Mouse (Mus musculus) lung, adult 18-20 months (tissue): ENCODE results near the gene Hist1h2bp.
"Not testable (repeated sequence)": the region's sequence is repeated elsewhere in the genome, so short reads cannot be mapped to it uniquely, and the experiment has no call there.

Experiments used
- DNase-seq, 2 experiments: peaks; one replicate each; pipeline ENCODE4 v3.0.0; 2022; ENCODE audit warnings: mixed read lengths in 2 of 2

Gene Hist1h2bp

DNA sequence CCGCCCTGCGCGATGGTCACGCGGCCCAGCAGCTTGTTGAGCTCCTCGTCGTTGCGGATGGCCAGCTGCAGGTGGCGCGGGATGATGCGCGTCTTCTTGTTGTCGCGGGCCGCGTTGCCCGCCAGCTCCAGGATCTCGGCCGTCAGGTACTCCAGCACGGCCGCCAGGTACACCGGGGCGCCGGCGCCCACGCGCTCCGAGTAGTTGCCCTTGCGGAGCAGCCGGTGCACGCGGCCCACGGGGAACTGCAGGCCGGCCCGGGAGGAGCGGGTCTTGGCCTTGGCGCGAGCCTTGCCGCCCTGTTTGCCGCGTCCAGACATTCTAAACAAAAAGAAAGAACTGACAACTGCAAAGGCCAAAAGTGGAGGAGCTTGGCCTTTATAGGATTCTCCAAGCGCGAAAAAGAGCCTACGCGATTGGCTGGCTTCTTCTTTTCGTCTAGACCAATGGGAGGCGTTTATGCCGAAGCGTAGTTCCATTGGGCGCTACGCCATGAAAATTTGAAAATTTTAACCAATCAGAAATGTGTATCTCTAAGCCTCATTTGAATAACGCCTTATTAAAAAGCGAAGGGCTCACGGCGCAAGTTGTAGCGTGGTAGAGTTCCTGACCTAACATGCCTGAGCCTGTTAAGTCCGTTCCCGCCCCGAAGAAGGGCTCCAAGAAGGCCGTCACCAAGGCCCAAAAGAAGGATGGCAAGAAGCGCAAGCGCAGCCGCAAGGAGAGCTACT is at the start of gene Hist1h2bp, which contains the start of gene Hist1h2an:
Hist1h2bp (plus strand) TSS at position 563 of the 731 bp plus-strand sequence.
Hist1h2an (minus strand) TSS at position 320 of the 731 bp plus-strand sequence.
- peak; percentile 77 to 88 for DNase-seq

DNA sequence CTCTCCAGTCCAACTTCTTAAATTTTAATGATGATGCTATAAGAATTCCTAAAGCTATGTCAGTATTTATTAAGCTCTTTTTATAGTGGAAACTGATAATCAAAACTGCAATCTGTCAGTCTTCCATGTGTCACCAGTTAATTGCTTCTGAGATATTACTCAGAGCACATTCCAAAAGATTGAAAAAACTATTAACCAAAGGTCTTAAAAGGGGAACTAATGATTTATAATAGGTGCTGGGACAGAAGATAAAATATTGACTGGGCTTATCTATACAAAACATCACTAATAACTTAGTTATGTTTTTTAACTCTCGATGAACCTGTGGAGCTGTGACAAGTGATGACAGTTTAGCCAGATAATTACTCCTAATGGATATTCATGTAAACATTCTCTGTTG is 42.3 kb upstream of the Hist1h2bp start:
- no peak for DNase-seq

- DNase-seq, result no peak
These were observed 37.7 kb upstream of the Hist1h2bp start for GRCm38 (mm10) chr13:21749387-21750158.

DNA sequence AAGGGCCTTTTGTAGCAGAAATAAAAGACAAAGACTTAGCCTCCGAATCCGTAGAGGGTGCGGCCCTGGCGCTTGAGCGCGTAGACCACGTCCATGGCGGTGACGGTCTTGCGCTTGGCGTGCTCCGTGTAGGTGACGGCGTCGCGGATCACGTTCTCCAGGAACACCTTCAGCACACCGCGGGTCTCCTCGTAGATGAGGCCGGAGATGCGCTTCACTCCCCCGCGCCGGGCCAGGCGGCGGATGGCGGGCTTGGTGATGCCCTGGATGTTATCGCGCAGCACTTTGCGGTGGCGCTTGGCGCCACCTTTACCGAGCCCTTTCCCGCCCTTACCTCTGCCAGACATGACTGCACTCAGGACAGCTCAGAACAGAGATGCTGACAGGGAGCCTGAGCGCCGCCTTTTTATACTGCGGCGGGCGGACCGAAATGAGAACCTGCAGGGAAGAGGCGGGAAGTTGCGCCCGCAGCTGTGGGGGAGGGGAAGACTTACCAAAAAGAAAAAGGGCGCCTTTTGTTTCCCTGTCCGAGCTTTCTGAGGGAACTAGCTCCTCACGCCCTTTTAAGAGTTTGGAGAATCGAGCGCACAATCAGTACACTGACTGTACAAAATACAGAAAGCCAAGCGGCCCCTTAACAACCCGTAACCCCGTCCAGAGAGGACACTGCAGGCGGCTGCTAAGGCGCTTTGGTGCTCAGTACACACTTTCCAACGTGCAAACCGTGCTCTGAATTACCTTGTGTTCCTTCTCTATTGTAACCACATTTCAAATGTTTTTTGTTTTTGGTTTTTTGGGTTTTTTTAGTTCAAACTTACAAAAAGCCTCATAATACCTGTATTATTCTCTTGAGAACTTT is 36.9 kb upstream of the Hist1h2bp start, which contains the start of gene Hist1h4k:
Hist1h4k (minus strand) TSS at position 347 of the 859 bp plus-strand sequence.
- peak; percentile 78 to 84 for DNase-seq

GRCm38 (mm10) chr13:21751417-21751816 is 35.8 kb upstream of the Hist1h2bp start:
- DNase-seq, result no peak

- DNase-seq, result no peak
These were observed 35.4 kb upstream of the Hist1h2bp start for GRCm38 (mm10) chr13:21751827-21752226.

DNA sequence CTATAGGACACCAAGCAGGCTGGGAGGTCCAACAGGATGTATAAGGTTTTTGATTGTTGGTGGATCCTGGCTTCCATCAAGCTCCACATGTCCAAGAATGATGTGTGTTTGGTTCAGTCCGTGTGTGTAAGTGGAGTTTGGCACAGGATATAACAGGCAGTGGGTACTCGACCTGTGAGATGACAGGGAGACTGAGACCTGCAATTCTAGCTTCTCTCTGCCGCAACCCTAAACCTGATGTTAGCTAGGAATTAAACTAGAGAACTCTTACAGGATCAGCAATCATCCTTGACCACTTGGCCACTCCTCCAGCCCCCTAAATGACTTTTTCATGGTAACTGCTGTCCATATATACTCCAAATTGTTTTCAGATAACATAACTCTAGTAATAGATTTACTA is 34.9 kb upstream of the Hist1h2bp start:
- DNase-seq, result no peak

- no peak for DNase-seq
These were observed 34.2 kb upstream of the Hist1h2bp start for GRCm38 (mm10) chr13:21753051-21753523.

DNA sequence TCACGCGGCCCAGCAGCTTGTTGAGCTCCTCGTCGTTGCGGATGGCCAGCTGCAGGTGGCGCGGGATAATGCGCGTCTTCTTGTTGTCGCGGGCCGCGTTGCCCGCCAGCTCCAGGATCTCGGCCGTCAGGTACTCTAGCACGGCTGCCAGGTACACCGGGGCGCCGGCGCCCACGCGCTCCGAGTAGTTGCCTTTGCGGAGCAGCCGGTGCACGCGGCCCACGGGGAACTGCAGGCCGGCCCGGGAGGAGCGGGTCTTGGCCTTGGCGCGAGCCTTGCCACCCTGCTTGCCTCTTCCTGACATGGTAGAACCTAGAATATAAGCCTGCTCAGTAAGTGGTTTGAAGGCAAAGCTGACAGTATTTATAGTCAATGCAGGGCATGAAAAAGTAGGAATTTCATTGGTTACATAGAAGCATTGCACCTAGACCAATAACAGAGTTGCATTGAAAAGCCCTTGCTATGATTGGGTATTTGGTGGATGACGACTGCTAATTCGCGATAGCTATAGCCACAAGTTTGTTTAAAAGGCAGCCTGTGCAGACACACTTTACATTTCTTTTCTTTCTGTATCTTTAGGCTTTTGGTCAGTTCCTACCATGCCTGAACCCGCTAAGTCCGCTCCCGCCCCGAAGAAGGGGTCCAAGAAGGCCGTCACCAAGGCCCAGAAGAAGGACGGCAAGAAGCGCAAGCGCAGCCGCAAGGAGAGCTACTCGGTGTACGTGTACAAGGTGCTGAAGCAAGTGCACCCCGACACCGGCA is 33.6 kb upstream of the Hist1h2bp start, which contains the start of the genes Hist1h2ak and Hist1h2bn:
Hist1h2ak (minus strand) TSS at position 304 of the 762 bp plus-strand sequence.
Hist1h2bn (plus strand) TSS at position 600 of the 762 bp plus-strand sequence.
- peak; percentile 18 to 59 for DNase-seq

GRCm38 (mm10) chr13:21754294-21755001 is 32.8 kb upstream of the Hist1h2bp start:
- not testable (repeated sequence) for DNase-seq

GRCm38 (mm10) chr13:21755707-21756106 is 31.6 kb upstream of the Hist1h2bp start:
- no peak for DNase-seq

- DNase-seq, result peak; percentile 29 to 53
These were observed 8.2 kb upstream of the Hist1h2bp start for GRCm38 (mm10) chr13:21778814-21779766.

DNA sequence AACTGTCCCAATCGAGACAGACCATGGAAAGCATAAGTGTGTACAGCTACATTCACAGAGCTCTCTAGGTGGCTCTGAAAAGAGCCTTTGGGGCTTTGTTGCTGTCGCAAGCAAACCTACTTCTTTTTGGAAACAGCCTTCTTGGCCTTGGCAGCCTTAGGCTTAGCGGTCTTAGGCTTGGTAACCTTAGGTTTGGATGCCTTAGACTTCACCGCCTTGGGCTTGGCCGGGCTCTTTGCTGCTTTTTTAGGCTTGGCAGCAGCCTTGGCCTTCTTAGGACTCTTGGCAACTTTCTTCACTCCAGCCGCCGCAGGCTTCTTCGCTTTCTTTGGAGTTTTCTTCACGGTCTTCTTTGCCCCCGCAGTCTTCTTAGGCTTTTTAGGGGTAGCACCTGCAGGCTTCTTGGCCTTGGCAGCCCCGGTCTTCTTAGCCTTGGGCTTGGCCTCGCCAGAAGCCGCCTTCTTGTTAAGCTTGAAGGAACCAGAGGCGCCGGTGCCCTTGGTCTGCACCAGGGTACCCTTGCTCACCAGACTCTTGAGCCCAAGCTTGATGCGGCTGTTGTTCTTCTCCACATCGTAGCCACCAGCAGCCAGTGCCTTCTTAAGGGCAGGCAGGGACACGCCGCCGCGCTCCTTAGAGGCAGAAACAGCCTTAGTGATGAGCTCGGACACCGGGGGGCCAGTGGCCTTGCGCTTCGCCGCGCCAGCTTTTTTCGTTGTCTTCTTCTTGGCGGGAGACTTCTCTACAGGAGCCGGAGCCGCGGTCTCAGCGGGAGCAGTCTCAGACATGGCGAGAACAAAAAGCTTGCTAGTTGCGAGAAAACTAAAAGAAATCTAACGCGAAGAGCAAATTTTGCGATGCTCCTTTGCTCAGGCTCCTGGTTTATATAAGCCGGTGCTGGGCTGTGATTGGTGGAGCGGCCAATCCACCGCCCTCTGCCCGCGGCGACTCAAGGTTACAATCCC is 7.2 kb upstream of the Hist1h2bp start, which contains the start of gene Hist1h1b:
Hist1h1b (minus strand) TSS at position 859 of the 965 bp plus-strand sequence.
- peak in 1 of 2 experiments; percentile 20 for DNase-seq

GRCm38 (mm10) chr13:21781021-21781555 is 6.2 kb upstream of the Hist1h2bp start:
- DNase-seq, result no peak

DNA sequence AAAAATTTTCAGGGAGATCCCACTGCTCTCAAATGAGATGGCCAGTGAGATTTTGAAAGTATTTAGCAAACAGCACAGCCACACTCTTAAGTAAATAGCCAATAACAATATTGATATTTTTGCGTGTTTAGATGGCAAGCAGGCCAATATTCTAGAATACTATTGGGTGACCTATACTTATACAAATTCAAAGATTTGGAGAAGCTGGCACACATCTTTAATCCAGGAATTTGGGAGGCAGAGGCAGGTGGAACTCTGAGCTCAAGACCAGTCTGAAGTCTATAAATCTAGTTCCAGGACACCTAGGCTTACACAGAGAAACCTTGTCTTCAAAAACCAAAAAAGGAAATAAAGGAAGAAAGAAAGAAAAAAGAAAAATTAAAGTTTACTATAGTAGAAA is 5.6 kb upstream of the Hist1h2bp start:
- no peak for DNase-seq

GRCm38 (mm10) chr13:21782361-21783254 is 4.7 kb upstream of the Hist1h2bp start:
- not testable (repeated sequence) for DNase-seq

GRCm38 (mm10) chr13:21783255-21783617 is 4.0 kb upstream of the Hist1h2bp start, which contains the start of gene Hist1h3i:
Gene Hist1h3i (minus strand): TSS chr13:21783370.
- DNase-seq, result peak; percentile 12 to 27
